Mouse (Mus musculus) forebrain, embryonic 13.5 days (tissue): ENCODE data around the gene Vapb. TPM values are rescaled to one million over a fixed set of nuclear protein-coding genes. Genes with fewer than 3 reads are reported as not detected.
"Not testable (repeated sequence)": the region's sequence is repeated elsewhere in the genome, so short reads cannot be mapped to it uniquely, and the experiment has no call there.

Experiments used
- ATAC-seq: fragments of 200-750 bp; cut with Nextera tagmentation; 2 replicates; pipeline ENCODE4 v1.8.0; 2017
- H3K27ac ChIP-seq: fragments of 300-500 bp; sonication (generic); 2 replicates; pipeline ENCODE4 v1.5.1; 2015; ENCODE audit warnings: inconsistent platforms, mild to moderate bottlenecking, moderate library complexity
- H3K27me3 ChIP-seq: fragments of 300-500 bp; sonication (generic); 2 replicates; pipeline ENCODE4 v1.6.1; 2015; ENCODE audit warnings: mild to moderate bottlenecking, inconsistent platforms
- H3K36me3 ChIP-seq: fragments of 300-500 bp; sonication (generic); 2 replicates; pipeline ENCODE4 v1.6.1; 2015; ENCODE audit warnings: mild to moderate bottlenecking, inconsistent platforms; ENCODE audit not compliant: poor library complexity, severe bottlenecking
- H3K4me1 ChIP-seq: fragments of 300-500 bp; sonication (generic); 2 replicates; pipeline ENCODE4 v1.6.1; 2015; ENCODE audit warnings: inconsistent platforms
- H3K4me2 ChIP-seq: fragments of 300-500 bp; sonication (generic); 2 replicates; pipeline ENCODE4 v1.6.1; 2015; ENCODE audit warnings: inconsistent platforms, mild to moderate bottlenecking, moderate library complexity
- H3K4me3 ChIP-seq: fragments of 300-500 bp; sonication (generic); 2 replicates; pipeline ENCODE4 v1.5.1; 2015; ENCODE audit warnings: mild to moderate bottlenecking, inconsistent platforms
- H3K9ac ChIP-seq: fragments of 300-500 bp; sonication (generic); 2 replicates; pipeline ENCODE4 v1.6.1; 2015; ENCODE audit warnings: mild to moderate bottlenecking, inconsistent platforms
- H3K9me3 ChIP-seq: fragments of 300-500 bp; sonication (generic); replicated peaks from 2 replicates; pipeline ENCODE4 v1.6.1; 2016; ENCODE audit warnings: inconsistent platforms
- WGBS: fragments of 180-500 bp; shearing (Covaris S2); methylation state at CpG from one replicate; pipeline ENCODE4 v1.1.7; 2015; 5-methylcytosine and 5-hydroxymethylcytosine counted together
- polyA plus RNA-seq: library from polyadenylated mRNA; unstranded; fragments of >200 nt; fragmentation: Nextera tagmentation; extraction: Ambion mirVana; gene quantifications from 2 replicates; pipeline ENCODE4 v1.2.1, GENCODE M21; 2015

Vapb gene
- polyA plus RNA-seq, 1 experiment from 2014 or later: 9.0 TPM

DNA sequence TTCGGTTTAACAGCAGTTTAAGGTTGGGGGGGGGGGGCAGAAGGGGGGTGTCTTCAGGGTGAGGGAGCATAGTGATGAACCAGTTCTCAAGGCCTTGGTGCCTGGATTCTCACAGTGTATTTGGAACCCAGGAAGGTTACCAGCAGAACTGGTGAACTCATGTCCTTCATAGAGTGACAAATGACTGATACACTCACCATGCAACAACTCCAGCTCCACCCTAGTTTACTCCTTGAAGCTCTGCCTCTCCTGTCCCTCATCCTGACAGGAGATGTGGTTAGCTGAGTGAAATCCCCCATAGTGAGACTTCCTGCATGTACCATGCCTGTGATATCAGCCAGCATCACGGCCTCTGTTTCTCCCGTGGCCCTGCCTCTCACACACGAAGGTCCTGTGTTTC is 24.1 kb upstream of the Vapb start:
- no peaks in the 10 kb centered on the region for H3K36me3 ChIP-seq
- no peak overlapping the region for H3K9ac ChIP-seq
- H3K4me1 ChIP-seq: peaks cover 15% of the 10 kb centered on the region
- ATAC-seq: no peak
- H3K4me2 ChIP-seq: no peak overlapping the region
- no peak overlapping the region for H3K4me3 ChIP-seq
- WGBS: 72% methylated on average over 4 of the region's 4 CpGs
- no peak overlapping the region for H3K27ac ChIP-seq
- H3K9me3 ChIP-seq: no peaks in the 10 kb centered on the region
- H3K27me3 ChIP-seq: no peaks in the 10 kb centered on the region

DNA sequence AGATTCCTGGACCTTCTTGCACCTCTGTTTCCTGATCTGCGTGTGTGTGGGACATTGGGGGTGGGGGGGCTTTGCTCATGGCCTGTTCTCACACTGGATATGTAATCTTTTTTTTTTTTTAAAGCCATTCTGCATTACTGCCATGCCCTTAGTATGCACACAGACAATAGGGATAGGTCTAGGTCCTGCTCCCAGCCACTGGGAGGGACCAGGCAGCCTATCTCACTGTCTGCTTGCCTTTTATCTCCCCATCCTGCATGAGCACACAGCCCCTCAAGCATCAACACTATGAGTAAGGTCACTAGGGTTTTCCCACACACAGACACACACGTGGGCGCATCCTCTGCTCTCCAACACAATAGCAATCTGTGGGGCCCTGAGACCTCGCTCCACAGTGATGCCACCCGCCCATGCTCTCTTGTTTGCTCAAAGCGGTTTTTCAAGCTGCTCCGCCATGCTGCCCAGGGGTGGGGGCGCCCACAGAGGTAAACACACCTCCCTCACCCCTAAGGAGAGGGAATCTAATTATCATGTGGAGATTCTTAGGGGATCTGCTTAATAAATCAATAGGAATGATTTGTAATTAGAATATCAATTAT is 22.6 kb upstream of the Vapb start:
- peak; percentile 20; the same call in 1 of the 2 replicates for ATAC-seq
- Histone ChIP-seq H3K4me3 (no peak overlapping the region), H3K27me3 (no peaks in the 10 kb centered on the region), H3K36me3 (no peaks in the 10 kb centered on the region), H3K4me2 (no peak overlapping the region), H3K4me1 (peaks cover 15% of the 10 kb centered on the region), H3K27ac (no peak overlapping the region), H3K9ac (peak overlapping the region; percentile 23; the same call in 1 of the 2 replicates), H3K9me3 (no peaks in the 10 kb centered on the region)
- 35% methylated on average over 8 of the region's 8 CpGs for WGBS

DNA sequence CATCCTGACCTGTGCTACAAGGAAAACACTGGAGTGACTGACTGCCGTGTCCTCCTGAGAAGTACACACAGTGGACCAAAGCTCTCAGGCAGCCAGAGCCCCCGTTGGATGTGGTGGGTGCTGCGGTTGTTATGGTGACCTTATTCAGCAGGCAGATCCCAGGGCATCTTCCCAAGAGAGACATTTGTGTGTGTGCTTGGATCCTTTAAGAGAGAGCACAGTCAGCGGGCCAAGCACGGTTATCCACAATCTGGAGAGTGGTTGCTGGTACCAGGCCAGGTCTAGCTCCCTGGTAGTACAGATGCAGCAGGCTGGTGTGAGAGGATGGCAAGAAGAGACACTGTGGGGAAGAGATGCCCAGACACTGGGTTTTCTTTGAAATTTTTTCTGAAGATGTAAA is 20.3 kb upstream of the Vapb start:
- WGBS: 95% methylated on average over 5 of the region's 5 CpGs

DNA sequence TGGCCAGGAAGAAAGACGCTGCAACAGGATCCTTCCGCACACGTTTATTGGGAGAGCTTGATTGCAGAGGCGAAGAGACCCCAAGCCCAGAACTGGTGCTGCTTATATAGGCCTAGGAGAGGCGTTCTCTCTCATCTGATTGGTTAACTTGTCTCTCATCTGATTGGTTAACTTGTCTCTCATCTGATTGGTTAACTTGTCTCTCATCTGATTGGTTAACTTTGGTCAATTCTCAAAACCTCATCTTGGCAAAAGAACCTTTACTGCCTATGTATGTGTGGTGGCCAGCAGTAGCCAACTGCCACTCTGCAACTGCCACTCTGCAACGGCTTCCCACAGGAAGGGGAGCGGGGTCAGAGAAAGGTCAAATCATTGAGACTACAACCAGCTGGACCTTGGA is 18.2 kb upstream of the Vapb start, which contains the start of gene 1700010B08Rik:
Gene 1700010B08Rik, plus strand, starts transcription at position 301 of the 400 bp plus-strand sequence.
- not testable (repeated sequence) for H3K4me2 ChIP-seq, H3K36me3 ChIP-seq, H3K27me3 ChIP-seq, H3K9ac ChIP-seq, H3K27ac ChIP-seq, H3K9me3 ChIP-seq, ATAC-seq, H3K4me3 ChIP-seq
- peaks cover 11% of the 10 kb centered on the region for H3K4me1 ChIP-seq
- 90% methylated on average over 6 of the region's 7 CpGs for WGBS

More for the DNA sequence above, 20.3 kb upstream of the Vapb start:
- Histone ChIP-seq H3K4me3 (no peak overlapping the region), H3K4me2 (no peak overlapping the region), H3K27ac (no peak overlapping the region), H3K36me3 (no peaks in the 10 kb centered on the region), H3K27me3 (no peaks in the 10 kb centered on the region), H3K9me3 (no peaks in the 10 kb centered on the region), H3K9ac (no peak overlapping the region), H3K4me1 (peaks cover 15% of the 10 kb centered on the region)
- no peak for ATAC-seq

DNA sequence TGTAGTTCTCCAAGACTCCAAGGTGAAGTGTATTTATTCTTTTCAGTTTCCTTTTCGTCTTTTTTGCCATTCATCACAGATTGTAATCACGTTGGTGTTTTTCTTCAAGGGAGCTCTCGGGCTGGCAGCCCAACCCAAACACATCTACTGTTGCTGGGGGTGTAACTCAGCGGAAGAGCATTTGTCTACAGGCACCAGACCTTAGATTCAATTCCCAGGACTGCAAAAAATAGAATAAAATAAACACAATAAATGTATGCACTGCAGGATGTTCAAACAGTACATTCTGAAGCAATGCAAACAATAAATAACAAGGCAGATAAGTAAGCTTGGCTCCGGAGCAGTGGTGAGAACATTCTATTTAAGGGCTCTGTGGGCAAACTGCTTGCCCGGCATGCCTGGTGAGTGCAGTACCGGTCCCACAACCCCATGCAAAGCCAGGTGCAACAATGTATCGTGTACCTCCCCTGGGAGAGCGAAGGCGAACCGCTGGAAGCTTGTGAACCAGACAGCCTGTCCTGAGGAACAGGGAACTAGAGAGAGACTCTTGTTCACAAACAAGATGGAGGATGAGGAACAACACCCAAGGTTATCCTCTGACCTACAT is 15.0 kb upstream of the Vapb start:
- H3K4me3 ChIP-seq: no peak overlapping the region
- no peaks in the 10 kb centered on the region for H3K9me3 ChIP-seq
- no peak overlapping the region for H3K4me2 ChIP-seq
- H3K27ac ChIP-seq: no peak overlapping the region
- no peak overlapping the region for H3K9ac ChIP-seq
- ATAC-seq: no peak
- no peaks in the 10 kb centered on the region for H3K36me3 ChIP-seq
- 84% methylated on average over 11 of the region's 11 CpGs for WGBS
- H3K4me1 ChIP-seq: peaks cover 5% of the 10 kb centered on the region; the same call in 1 of the 2 replicates
- H3K27me3 ChIP-seq: no peaks in the 10 kb centered on the region

DNA sequence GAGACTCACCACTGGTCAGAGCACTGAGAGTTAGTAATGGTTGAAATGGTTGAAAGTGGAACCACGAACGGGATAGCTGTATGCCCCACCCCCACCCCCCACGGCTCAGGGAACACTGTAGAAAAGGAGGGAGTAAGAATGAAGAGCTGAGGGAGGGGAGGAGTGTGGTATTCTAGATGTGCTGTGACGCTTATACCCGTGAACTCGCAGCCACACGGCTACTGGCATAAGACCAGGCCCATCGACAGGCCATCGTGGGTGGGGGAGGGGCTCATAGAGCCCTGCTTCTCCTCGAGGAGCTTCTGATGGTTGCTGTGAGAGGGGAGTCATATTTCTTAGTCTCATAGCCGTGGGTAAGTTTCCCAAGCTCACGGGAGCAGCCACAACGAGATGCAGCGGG is 12.9 kb upstream of the Vapb start:
- no peak; the same call in 1 of the 2 replicates for ATAC-seq
- Histone ChIP-seq H3K4me3 (no peak overlapping the region), H3K9me3 (no peaks in the 10 kb centered on the region), H3K27me3 (no peaks in the 10 kb centered on the region), H3K4me2 (no peak overlapping the region), H3K4me1 (peaks cover 5% of the 10 kb centered on the region; the same call in 1 of the 2 replicates), H3K9ac (no peak overlapping the region), H3K27ac (no peak overlapping the region), H3K36me3 (no peaks in the 10 kb centered on the region)
- WGBS: 58% methylated on average over 14 of the region's 14 CpGs

DNA sequence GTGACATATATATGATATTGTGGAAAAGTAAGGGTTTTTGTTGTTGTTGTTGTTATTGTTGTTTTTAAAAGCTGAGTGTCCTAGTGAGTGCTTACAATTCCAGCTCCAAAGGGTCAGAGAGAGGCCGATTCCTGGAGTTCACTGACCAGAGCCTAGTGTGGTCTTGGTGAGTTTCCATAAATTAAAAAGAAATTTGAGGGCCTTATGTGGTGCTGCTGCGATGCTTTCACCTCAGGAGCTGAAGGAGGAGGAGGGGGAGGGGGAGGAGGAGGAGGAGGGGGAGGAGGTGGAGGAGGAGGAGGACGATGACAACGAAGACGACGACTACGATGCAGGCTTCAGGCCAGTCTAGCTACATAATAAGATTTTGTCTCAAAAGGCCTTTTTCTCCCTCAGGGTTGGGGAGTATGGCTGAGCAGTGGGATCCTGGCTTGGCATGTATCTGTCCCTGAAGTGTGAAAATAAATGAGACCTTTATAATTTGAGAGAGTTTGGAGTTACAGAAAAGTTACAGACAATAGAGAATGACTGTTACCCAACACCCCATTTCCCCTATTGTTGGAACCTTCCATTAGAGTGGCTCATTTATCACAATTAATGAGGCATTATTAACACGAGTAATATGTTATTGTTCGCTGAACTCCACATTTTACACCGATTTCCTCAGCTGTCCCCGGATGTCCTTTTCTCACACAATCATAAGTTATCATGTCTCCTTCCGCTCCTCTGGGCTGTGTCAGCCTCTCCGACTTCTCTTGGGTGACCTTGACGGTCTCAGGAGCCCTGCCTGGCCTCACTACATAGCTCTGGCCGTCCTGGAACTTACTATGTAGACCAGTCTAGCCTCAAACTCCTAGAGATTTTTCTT is 12.1 kb upstream of the Vapb start:
- no peak for ATAC-seq
- WGBS: 58% methylated on average over 15 of the region's 15 CpGs
- H3K4me2 ChIP-seq: no peak overlapping the region

DNA sequence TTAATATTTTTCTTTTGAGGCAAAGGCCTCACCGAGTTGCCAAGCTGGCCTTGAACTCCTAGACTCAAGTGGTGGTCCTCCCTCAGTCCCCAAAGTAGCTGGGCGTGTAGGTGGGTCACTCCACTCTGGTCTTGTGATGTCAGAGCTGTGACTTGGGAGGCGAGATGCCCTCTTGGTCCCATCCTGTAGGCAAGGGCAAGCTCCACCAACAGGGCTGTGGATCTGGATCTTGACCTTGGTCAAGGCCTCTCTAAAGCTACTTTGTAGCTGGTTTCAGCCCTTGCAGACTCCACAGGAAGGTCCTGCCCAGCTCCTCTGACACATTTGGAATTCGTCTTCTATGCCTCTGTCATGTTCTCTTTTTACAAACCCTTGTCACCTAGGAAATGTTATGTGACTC is 11.5 kb upstream of the Vapb start:
- H3K4me3 ChIP-seq: no peak overlapping the region
- H3K9ac ChIP-seq: no peak overlapping the region
- H3K9me3 ChIP-seq: no peaks in the 10 kb centered on the region
- peaks cover 16% of the 10 kb centered on the region for H3K4me1 ChIP-seq
- H3K4me2 ChIP-seq: no peak overlapping the region
- WGBS: 91% methylated on average over 4 of the region's 4 CpGs
- no peak for ATAC-seq
- H3K27me3 ChIP-seq: no peaks in the 10 kb centered on the region
- no peak overlapping the region for H3K27ac ChIP-seq
- H3K36me3 ChIP-seq: no peaks in the 10 kb centered on the region

More for the DNA sequence above, 12.1 kb upstream of the Vapb start:
- Histone ChIP-seq H3K4me3 (no peak overlapping the region), H3K9ac (no peak overlapping the region), H3K36me3 (no peaks in the 10 kb centered on the region), H3K4me1 (peaks cover 10% of the 10 kb centered on the region; the same call in 1 of the 2 replicates), H3K27me3 (no peaks in the 10 kb centered on the region), H3K9me3 (no peaks in the 10 kb centered on the region), H3K27ac (no peak overlapping the region)

DNA sequence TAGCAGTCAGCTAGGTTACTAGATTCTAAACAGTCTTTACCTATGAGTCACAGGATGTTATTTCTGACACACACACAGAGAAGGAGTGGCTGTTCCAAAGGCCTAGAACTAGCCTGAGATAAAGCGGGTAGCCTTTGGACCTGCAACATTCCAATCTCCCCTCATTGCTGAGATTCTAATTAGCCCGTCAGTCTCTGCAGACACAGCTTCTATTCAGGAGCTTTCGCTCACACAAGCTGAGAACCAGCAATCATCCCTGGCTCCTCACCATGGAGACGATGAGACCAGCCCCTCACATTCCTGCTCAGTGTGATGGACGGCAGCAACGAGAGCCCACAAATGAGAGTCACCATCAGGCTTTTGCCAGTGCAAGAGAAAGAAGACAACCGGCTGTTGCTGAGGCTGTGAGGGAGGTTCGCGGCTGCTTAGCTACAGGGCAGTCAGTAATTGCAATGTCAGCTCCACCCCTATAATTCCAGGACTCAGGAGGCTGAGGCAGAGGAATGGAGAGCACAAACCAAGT is 6.8 kb upstream of the Vapb start:
- H3K9me3 ChIP-seq: no peaks in the 10 kb centered on the region
- H3K27ac ChIP-seq: peak overlapping the region; percentile 22
- peak; percentile 88 for ATAC-seq
- peak overlapping the region; percentile 9; the same call in 1 of the 2 replicates for H3K9ac ChIP-seq
- under 1% methylated on average over 9 of the region's 9 CpGs for WGBS
- H3K36me3 ChIP-seq: no peaks in the 10 kb centered on the region
- peak overlapping the region; percentile 6; the same call in 1 of the 2 replicates for H3K4me2 ChIP-seq
- no peaks in the 10 kb centered on the region for H3K27me3 ChIP-seq
- peaks cover 19% of the 10 kb centered on the region for H3K4me1 ChIP-seq
- H3K4me3 ChIP-seq: no peak overlapping the region

DNA sequence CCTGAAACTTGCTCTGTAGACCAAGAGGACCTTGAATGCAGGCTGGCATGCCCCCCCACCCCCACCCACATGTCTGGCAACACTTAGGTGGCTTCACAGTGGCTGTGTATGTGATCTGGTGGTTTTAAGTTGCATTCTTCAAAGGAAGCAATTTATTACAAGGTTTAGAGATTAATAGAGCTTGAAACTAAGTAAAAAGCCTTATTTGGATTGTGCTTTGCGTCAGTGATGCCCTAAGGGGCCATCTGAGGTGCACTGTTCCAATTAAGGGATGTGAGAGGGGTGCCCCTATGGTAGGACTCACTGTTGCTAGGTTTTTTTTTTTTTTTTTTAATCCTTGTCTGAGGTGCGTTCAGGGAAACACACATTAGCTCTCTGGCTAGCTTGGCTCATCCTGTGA is 2.9 kb upstream of the Vapb start:
- no peak overlapping the region for H3K4me2 ChIP-seq
- peaks cover 7% of the 10 kb centered on the region; the same call in 1 of the 2 replicates for H3K36me3 ChIP-seq
- WGBS: 58% methylated on average over 2 of the region's 2 CpGs
- no peak overlapping the region for H3K4me3 ChIP-seq
- H3K27ac ChIP-seq: no peak overlapping the region
- no peaks in the 10 kb centered on the region for H3K9me3 ChIP-seq
- H3K27me3 ChIP-seq: no peaks in the 10 kb centered on the region
- H3K9ac ChIP-seq: no peak overlapping the region
- ATAC-seq: no peak
- H3K4me1 ChIP-seq: peaks cover 33% of the 10 kb centered on the region

DNA sequence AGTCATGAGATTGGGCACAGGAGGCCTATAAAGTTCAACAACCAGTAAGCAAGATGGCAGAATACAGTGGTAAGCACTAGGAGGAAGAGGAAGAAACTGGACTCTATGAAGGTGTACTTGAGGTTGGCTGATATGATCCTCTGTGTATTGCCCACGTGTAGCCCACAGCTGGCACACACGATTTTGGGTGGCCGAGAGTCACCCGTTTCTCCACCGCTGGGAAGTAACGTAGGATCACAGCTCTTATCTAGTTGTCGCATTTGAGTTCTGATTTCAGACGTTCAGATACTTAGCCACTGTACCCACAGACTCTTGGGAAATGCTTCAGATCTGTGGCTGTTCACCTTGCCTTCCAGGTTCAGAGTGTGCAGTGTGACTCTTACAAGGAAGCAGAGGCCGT is 921 bp downstream of the Vapb start:
- H3K4me3 ChIP-seq: peak overlapping the region; percentile 88
- peaks cover 19% of the 10 kb centered on the region for H3K4me1 ChIP-seq
- no peak for ATAC-seq
- H3K27me3 ChIP-seq: no peaks in the 10 kb centered on the region
- H3K9ac ChIP-seq: peak overlapping the region; percentile 89
- H3K27ac ChIP-seq: no peak overlapping the region
- H3K4me2 ChIP-seq: peak overlapping the region; percentile 79
- no peaks in the 10 kb centered on the region for H3K9me3 ChIP-seq
- 89% methylated on average over 9 of the region's 9 CpGs for WGBS
- peaks cover 7% of the 10 kb centered on the region; the same call in 1 of the 2 replicates for H3K36me3 ChIP-seq

DNA sequence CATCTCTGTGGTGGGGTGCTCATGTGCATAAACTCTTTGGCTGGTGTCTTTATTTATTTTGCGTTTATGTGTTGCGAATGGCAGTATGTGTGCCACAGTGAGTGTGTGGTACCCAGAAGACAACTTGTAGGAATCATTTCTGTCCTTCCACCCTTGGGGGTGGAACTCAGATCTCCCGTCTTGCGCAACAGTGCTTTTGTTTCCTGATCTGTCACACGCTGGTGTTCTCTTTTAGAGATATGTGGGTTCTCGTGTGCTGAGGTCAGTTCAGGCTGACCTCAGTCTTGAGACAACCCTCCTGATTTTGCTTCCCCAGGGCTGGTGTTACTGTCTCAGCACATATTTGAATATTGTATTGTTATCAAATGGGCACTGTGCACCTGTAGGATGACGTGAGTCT is 1.8 kb downstream of the Vapb start:
- 91% methylated on average over 7 of the region's 7 CpGs for WGBS
- H3K27me3 ChIP-seq: no peaks in the 10 kb centered on the region
- H3K4me1 ChIP-seq: peaks cover 19% of the 10 kb centered on the region
- ATAC-seq: no peak
- H3K27ac ChIP-seq: no peak overlapping the region
- peaks cover 7% of the 10 kb centered on the region; the same call in 1 of the 2 replicates for H3K36me3 ChIP-seq
- no peak overlapping the region for H3K9ac ChIP-seq
- H3K4me3 ChIP-seq: no peak overlapping the region
- 0 out of 2 replicates have a peak overlapping the region, but pooled peaks have one; percentile 1 for H3K4me2 ChIP-seq
- no peaks in the 10 kb centered on the region for H3K9me3 ChIP-seq
